Mouse (Mus musculus): ENCODE measurements around the gene Mfsd2a. TPM values are rescaled to one million over a fixed set of nuclear protein-coding genes. Genes with fewer than 3 reads are reported as not detected.
"Not testable (repeated sequence)": the region's sequence is repeated elsewhere in the genome, so short reads cannot be mapped to it uniquely, and the experiment has no call there.

Gene Mfsd2a
- total RNA-seq (2021) = 10 to 100 TPM; 36.9 to 50.0 TPM

DNA sequence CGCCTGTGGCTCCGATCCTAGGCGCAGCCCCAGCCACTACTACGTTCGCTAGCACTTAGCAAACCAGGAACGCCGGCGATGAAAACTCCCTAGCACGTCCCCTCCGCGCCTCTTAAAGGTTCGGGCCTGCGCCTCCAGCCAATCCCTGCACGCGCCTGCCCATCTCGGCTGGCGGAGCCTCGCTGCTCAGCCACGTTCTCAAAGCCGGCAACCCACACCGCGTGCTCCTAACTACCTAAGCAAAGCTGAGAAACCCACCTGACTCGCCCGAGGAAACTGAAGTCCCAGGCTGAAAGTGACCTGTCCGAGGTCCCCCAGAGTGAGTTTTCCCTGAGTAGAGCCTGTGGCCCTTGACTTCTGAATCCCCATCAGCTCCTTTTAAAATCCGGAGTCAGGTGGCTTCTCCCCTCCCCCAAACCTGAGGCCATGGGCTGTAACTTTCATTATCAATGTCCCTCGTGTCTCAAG lies at the start of gene Mfsd2a:
Mfsd2a (minus strand) TSS at position 89 of the 468 bp plus-strand sequence.
- DNase-seq (ENCODE audit: low spot score in 2 of 2) = peak; percentile 68 to 73
- intact Hi-C loops (cut with DNase I) = no loop called here

GRCm38 (mm10) chr4:123005054-123005966 lies 44.3 kb upstream of the Mfsd2a start:
- intact Hi-C loops (cut with DNase I) = loop anchor here (1.0 kb wide), 1 partner anchor 8 kb away; no protein-coding TSS in a partner anchor
- DNase-seq (ENCODE audit: low spot score in 2 of 2) = peak; percentile 82 to 83

GRCm38 (mm10) chr4:123000617-123001342 lies 39.8 kb upstream of the Mfsd2a start:
- intact Hi-C loops (cut with DNase I) = no loop called here
- DNase-seq (ENCODE audit: low spot score in 2 of 2) = no peak

DNA sequence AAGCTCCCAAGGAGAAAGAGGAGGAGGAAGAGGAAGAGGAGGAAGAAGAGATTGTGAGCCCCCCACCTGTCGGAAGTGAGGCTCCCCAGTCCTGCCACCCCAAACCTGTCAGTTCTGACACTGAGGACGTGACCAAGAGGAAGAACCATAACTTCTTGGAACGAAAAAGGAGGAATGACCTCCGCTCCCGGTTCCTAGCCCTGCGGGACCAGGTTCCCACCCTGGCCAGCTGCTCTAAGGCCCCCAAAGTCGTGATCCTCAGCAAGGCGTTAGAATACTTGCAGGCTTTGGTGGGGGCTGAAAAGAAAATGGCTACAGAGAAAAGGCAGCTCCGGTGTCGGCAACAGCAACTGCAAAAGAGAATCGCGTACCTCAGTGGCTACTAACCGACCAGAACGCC lies 39.1 kb upstream of the Mfsd2a start:
- DNase-seq (ENCODE audit: low spot score in 2 of 2) = no peak
- intact Hi-C loops (cut with DNase I) = no loop called here

- intact Hi-C loops (cut with DNase I) = no loop called here
- no peak for DNase-seq (ENCODE audit: low spot score in 2 of 2)
Measured at GRCm38 (mm10) chr4:122999263-122999691, 38.3 kb upstream of the Mfsd2a start.

DNA sequence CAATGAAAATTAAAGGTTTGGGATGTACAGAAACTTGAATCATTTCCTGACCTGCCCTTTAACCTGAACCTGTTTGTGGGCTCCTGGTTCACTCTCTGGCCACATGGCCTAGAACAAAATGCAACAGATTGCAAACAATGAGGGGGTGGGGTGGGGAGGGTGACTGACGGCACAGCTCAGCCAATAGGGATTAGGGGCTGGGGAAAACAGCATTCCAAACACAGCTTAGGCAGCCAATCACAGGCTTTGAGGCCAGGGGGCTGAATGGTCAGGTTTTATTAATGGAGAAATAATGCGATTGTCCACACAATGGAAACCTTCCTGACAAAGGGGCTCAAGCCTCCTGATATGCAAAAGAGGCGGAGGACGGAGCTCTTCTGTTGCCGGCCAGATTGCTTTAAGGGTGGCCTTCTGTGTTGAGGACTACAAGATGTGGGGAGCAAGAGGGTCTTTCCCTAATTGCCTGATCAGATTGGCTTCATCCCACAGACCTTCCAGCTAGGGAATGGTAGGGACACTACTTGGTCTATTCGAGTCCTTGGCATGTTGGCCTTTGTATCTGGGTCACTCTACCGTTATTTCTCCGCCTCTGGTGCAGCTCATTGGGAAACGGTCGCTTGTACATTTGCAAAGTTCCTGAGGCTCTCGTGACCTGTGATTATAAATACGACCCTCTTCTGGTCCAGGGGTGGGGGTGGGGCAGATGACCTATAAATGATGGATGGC lies 37.7 kb upstream of the Mfsd2a start:
- intact Hi-C loops (cut with DNase I) = no loop called here
- DNase-seq (ENCODE audit: low spot score in 2 of 2) = no peak

DNA sequence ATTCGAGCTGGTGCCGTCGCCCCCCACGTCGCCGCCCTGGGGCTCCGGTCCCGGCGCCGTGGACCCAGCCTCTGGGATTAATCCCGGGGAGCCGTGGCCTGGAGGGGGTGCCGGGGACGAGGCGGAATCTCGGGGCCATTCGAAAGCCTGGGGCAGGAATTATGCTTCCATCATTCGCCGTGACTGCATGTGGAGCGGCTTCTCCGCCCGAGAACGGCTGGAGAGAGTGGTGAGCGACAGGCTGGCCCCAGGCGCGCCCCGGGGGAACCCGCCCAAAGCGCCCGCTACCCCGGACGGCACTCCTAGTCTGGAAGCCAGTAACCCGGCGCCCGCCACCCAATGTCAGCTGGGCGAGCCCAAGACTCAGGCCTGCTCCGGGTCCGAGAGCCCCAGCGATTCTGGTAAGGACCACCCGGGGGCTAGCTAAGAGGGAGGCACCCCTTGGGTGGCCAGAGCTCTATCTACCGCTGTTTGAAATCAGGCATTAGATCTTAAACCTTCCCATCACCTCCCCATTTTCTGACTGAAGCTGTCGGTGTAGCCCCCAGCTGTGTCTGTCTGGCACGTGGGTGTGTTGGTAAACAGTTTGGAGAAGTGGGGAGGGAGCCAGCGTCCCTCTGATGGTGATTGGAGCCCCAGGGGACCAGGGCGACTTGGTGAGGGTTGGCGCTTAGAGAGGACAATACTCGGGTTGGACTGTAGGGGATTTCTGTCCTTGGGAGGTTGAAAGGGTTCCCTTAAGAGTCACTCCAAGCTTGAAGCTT lies 35.8 kb upstream of the Mfsd2a start:
- intact Hi-C loops (cut with DNase I) = loop anchor here (1.0 kb wide), 1 partner anchor 9 kb away; no protein-coding TSS in a partner anchor
- no peak for DNase-seq (ENCODE audit: low spot score in 2 of 2)

DNA sequence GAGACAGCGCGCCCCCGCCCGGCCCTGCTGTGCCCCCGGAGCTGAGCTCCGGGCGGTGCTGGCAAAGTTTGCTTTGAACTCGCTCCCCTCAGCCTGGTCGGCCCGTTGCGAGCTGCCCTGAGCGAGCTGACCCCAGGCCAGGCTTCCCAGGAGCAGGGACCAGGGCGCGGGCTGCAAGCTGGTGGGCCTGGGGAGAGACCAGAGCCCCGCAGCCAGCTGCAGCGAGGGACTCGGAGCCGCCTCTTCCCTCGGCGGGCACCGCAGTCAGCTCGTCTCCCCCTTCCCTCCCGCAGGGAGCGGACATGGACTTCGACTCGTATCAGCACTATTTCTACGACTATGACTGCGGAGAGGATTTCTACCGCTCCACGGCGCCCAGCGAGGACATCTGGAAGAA lies 35.2 kb upstream of the Mfsd2a start:
- intact Hi-C loops (cut with DNase I) = no loop called here
- DNase-seq (ENCODE audit: low spot score in 2 of 2) = peak; percentile 54 to 62

DNA sequence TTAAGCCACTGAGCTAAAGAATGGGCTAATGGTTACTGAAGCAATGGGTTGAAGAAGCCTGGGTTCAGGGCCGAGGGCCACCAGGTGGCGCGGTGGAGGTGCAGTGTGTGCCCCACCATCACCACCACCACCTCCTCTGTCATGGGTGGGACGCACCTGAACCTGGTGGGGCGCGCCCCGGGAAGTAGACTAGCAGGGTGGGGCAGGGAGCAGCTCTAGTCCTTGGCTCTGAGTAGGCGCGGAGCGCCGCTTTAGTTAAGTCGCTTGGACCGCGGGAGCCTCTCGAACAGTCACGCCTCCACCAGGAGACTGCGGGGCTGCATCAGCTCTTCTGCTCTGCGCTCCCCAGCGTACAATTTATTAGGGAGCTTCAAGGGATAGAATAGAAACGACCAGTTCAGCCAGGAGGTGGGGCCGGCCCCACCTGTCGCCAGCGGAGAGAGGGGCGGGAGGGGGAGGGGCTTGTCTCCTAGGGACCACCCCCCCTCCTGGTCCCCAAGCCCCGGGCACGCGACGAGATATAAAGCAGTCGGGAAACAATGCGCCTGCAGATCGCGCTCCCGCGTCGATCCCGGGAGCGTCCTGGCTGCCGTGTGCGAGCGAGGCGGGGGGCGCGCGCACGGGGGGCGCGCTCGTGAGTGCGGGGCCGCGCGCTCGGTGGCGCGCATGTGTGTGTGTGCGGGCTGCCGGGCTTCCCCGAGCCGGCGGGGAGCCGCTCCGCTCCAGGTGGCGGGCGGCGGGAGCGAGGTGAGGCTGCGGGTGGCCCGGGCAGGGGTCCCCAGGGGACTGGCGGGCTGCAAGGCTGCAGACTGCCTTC lies 34.6 kb upstream of the Mfsd2a start, which contains the start of gene Mycl:
Mycl (plus strand) TSS at position 249 of the 817 bp plus-strand sequence.
- intact Hi-C loops (cut with DNase I) = loop anchor here (1.0 kb wide), 1 partner anchor 88 kb away; no protein-coding TSS in a partner anchor
- peak; percentile 87 to 88 for DNase-seq (ENCODE audit: low spot score in 2 of 2)

GRCm38 (mm10) chr4:122992276-122992675 lies 31.3 kb upstream of the Mfsd2a start:
- no peak for DNase-seq (ENCODE audit: low spot score in 2 of 2)
- intact Hi-C loops (cut with DNase I) = no loop called here

DNA sequence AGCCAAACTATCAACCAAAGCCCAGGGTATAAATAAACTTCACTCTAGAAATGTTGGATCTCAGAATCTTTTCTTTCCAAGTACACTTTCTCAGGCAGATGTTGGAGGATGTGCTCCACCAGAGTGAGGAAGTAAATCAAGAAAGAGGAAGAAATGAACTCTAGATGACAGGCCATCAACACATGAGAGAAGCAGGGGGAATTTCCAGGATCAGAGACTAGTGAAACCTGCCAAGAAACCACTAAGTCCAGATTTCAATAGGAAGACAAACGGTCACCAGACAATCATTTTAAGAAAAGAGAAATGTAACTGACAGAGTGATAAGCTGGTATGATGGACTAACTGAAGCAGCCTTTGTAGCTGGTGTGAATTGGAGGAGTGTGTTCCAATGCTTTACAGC lies 30.2 kb upstream of the Mfsd2a start:
- intact Hi-C loops (cut with DNase I) = no loop called here
- no peak for DNase-seq (ENCODE audit: low spot score in 2 of 2)

GRCm38 (mm10) chr4:122988004-122988403 lies 27.0 kb upstream of the Mfsd2a start:
- DNase-seq (ENCODE audit: low spot score in 2 of 2); intact Hi-C loops (cut with DNase I): not testable (repeated sequence)

- no peak for DNase-seq (ENCODE audit: low spot score in 2 of 2)
- intact Hi-C loops (cut with DNase I) = no loop called here
Measured at GRCm38 (mm10) chr4:122987421-122987820, 26.4 kb upstream of the Mfsd2a start.

DNA sequence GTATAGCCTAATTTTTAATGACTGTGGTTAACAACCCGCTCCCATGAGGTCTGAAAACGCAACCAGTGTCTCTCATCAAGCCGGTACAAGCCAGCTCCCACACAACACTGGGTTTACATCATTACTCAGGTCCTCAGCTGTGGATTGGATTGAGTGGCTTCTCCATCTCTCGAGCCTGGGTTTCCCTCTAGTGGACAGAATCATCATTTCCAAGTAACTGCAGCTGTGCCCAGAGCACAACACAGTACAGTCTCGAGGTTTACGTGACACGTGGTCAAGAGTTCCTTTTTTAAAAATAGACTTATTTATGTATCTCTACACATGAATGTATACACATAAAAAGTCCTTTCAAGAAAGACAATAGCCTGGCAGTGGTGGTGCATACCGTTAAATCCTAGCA lies 24.1 kb upstream of the Mfsd2a start:
- intact Hi-C loops (cut with DNase I) = loop anchor here (2.0 kb wide), 2 partner anchors 40 to 86 kb away; no protein-coding TSS in a partner anchor
- DNase-seq (ENCODE audit: low spot score in 2 of 2) = peak; percentile 44 to 60

- intact Hi-C loops (cut with DNase I) = loop anchor here (2.0 to 5.0 kb wide), 3 partner anchors 39 to 176 kb away; no protein-coding TSS in a partner anchor
- no peak for DNase-seq (ENCODE audit: low spot score in 2 of 2)
Measured at GRCm38 (mm10) chr4:122983486-122984261, 22.7 kb upstream of the Mfsd2a start.

DNA sequence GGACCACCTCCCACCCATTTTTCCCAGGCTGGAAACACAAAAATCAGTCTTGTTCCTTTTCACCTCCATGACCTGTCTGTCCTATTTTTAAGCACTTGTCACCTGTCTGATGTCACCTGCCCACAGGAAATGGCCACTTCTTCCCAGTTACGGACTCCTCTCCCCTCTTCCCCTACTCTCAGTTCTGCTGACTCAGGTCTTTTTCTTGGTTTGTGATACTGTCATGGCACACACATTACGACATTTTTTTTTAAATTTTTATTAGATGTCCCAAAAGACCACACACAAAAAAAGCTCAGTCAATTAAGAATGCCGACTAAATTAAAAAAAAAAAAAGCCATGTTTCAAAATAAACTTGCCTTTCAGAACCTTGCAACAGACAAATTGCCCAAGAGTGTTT lies 21.5 kb upstream of the Mfsd2a start:
- intact Hi-C loops (cut with DNase I) = loop anchor here (5.0 kb wide), 1 partner anchor 175 kb away; no protein-coding TSS in a partner anchor
- DNase-seq (ENCODE audit: low spot score in 2 of 2) = no peak

GRCm38 (mm10) chr4:122981930-122982329 lies 20.9 kb upstream of the Mfsd2a start:
- no peak for DNase-seq (ENCODE audit: low spot score in 2 of 2)
- intact Hi-C loops (cut with DNase I) = loop anchor here (5.0 kb wide), 1 partner anchor 175 kb away; no protein-coding TSS in a partner anchor
